Mouse (Mus musculus) lung, adult 18-20 months (tissue): Measurements from ENCODE around the gene Plekha1.

ENCODE experiments used
- DNase-seq, 2 experiments: peaks; one replicate each; pipeline ENCODE4 v3.0.0; 2022; ENCODE audit warnings: mixed read lengths in 2 of 2

The Plekha1 gene

GRCm38 (mm10) chr7:130922981-130923731 lies 57.6 kb downstream of the Plekha1 start:
- DNase-seq: no peak

DNA sequence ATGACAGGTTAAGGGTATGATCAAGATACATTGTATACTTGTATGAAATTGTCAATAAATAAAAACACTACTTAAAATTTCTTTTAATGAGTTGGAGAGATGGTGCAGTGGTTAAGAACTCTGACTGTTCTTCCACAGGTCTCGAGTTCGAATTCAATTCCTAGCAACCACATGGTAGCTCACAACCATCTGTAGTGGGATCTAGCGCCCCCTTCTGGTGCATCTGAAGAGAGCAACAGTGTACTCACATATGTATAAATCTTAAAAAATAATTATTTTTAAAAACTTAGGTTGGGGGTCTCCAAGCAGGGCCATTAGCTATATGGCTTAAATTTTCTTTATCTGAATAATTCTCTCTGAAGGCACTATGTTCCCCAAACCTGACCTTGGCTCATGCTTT lies 64.8 kb downstream of the Plekha1 start:
- no peak for DNase-seq

DNA sequence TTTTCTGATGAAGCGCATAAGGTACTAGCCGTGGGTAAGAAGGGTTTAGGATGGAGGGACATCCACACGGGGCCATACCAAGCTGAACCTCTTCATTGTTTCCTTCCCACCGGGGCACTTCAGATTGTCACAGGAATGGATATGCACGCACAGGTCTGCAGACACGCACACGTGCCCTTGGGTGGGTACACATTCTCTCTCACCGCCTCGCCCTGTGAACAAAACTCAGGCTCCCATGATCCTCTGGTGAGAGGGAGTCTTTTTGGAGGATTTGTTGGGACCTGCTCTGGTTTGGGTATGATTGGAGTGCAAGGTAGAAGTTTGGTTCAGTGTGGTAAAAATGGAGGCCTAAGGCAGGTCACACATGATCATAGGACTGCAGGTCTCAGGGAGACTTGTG lies 67.4 kb downstream of the Plekha1 start:
- DNase-seq: no peak

DNA sequence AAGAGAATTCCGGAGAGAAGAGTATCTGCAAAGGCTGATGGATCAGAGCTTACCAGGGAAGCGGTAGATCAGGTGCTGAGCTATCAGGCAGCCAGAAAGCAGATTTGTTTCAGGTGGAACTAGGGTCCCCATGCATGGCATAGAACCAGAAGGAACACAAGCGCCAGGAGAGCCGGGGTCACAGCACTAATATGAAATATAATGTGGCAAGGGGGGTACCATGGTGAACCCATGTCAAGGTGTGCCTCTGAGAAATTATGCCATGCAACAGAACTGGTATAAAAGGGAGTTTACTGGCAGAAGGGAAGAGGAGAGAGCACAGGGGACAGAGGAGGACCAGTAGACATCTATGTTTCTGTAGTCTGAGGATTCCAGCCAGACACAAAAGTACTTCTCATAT lies 69.1 kb downstream of the Plekha1 start:
- no peak for DNase-seq

- DNase-seq: peak in 1 of 2 experiments; percentile 51
These were observed 69.9 kb downstream of the Plekha1 start for GRCm38 (mm10) chr7:130935421-130935792.

GRCm38 (mm10) chr7:130935793-130936471 lies 70.4 kb downstream of the Plekha1 start, which contains the start of gene Htra1:
TSS of gene Htra1 (plus strand) at chr7:130936111.
- DNase-seq: peak; percentile 75 to 80

DNA sequence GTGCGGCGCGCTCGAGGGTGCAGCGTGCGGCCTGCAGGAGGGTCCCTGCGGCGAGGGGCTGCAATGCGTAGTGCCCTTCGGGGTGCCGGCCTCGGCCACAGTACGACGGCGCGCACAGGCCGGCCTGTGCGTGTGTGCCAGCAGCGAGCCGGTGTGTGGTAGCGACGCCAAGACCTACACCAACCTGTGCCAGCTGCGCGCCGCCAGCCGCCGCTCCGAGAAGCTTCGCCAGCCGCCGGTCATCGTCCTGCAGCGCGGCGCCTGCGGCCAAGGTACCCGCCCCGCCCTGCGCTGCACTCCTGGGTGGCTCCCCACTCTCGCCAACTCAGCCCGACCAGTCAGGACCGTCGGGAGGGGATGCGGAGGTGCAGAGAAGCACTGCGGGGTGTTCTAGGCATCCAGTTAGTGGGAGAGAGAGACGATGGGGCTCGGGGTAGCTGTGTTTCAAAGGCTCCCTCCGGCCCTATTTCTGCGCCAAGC lies 71.0 kb downstream of the Plekha1 start:
- peak; percentile 38 to 55 for DNase-seq

DNA sequence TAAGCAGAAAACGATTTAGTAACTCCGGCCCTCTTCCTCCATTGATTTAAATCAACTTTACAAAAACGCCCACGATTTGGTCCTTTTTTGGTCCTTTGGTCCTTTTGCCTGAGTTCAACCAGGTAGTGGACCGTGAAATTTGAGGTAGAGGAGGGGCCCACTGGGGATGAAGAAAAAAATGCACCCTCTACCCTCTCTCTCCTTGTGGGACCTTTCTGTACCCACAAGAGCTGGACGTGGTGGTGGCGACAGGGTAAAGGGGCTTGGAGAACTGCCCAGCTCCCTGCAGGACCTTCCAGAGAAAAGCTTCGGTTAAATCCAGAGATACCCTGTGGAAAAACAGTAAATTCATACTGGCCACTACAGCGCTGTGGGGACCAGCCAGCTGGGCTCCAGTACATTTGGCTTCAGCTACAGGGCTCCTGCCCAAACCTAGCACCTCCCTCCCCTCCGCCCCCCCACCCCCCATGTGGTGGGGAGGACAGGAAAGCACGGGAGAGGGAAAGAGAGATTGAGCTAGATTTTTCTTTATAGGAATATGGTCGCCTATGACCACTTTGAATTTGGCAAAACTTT lies 71.8 kb downstream of the Plekha1 start:
- no peak for DNase-seq

GRCm38 (mm10) chr7:130938005-130938404 lies 72.4 kb downstream of the Plekha1 start:
- no peak for DNase-seq

DNA sequence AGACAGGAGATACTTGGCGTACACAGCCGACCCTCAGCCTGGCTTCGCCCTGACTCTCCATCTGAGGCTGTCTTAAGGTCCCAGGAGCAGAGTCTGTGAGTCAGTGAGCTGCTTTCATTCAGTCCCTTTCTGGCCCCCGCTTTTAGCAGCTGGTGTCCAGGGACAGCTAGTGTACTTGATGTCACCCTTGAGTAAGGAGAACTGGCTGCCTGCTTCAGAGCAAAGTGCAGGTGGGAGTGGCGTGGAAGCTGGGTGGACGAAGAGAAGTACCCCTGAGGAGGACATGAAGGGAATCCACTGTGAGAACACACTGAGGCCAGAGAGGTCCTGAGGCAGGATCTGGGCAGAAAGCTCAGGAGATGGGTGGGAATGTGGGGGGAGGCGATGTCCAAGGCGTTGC lies 73.3 kb downstream of the Plekha1 start:
- no peak for DNase-seq

DNA sequence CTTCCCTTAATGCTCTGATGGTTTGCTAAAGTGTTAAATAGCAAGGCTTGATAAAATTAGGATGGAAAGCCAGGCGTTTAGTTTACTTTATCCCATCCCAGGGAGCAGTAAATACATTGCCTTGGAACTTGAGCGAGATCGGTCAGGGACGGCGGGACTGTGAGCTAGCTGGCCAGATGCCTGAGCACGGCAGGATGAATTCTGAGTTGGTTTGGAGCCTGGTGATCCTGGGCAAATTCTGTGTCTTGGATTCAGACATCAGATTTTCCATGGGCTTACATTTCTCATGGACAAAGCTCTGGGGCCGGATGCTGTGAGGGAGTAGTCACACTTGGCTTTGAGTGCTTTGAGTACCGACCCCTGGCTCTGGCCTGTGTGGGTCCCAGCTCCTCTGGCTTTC lies 75.2 kb downstream of the Plekha1 start:
- DNase-seq: no peak

GRCm38 (mm10) chr7:130943280-130943895 lies 77.8 kb downstream of the Plekha1 start:
- peak in 1 of 2 experiments; percentile 37 for DNase-seq

GRCm38 (mm10) chr7:130944766-130945475 lies 79.4 kb downstream of the Plekha1 start:
- no peak for DNase-seq

- DNase-seq: no peak
These were observed 80.2 kb downstream of the Plekha1 start for GRCm38 (mm10) chr7:130945730-130946129.

- no peak for DNase-seq
These were observed 80.7 kb downstream of the Plekha1 start for GRCm38 (mm10) chr7:130946303-130946702.

GRCm38 (mm10) chr7:130948563-130949208 lies 83.1 kb downstream of the Plekha1 start:
- no peak for DNase-seq

GRCm38 (mm10) chr7:130949331-130949751 lies 83.8 kb downstream of the Plekha1 start:
- peak in 1 of 2 experiments; percentile 46 for DNase-seq

- DNase-seq: no peak
These were observed 84.9 kb downstream of the Plekha1 start for GRCm38 (mm10) chr7:130950482-130950881.

- DNase-seq: no peak
These were observed 85.4 kb downstream of the Plekha1 start for GRCm38 (mm10) chr7:130951004-130951403.

- no peak for DNase-seq
These were observed 87.8 kb downstream of the Plekha1 start for GRCm38 (mm10) chr7:130953376-130953775.

GRCm38 (mm10) chr7:130954177-130954601 lies 88.6 kb downstream of the Plekha1 start:
- no peak for DNase-seq

DNA sequence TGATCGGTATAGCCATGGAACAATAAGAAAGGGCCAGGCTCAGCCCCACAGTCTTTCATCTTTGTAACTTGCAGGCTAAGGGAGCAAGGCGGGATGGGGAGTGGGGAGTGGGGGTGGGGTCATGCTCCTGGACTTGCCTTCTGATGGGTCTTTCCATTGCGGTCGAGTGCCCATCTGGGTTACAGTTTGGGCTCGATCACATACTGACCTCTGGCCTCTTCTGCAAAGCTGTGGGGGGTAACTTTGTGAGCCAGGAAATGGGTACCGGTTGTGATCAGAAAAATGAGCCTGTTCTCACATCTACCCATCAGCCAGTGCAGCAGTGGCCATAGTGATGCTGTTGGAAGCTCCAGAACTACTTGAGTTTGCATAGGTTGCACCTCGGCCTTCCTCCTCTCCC lies 93.0 kb downstream of the Plekha1 start:
- no peak for DNase-seq
